Mouse (Mus musculus): ENCODE data around the gene Ccdc85a. TPM values are rescaled to one million over a fixed set of nuclear protein-coding genes. Genes with fewer than 3 reads are reported as not detected.
A peak's percentile ranks its signal among the peaks of the same experiment; 100 is the strongest.

Ccdc85a gene
- polyA plus RNA-seq (2015; fragmentation: Nextera tagmentation; extraction: Ambion mirVana): 0.90 and 1.4 TPM in 2 replicates

DNA sequence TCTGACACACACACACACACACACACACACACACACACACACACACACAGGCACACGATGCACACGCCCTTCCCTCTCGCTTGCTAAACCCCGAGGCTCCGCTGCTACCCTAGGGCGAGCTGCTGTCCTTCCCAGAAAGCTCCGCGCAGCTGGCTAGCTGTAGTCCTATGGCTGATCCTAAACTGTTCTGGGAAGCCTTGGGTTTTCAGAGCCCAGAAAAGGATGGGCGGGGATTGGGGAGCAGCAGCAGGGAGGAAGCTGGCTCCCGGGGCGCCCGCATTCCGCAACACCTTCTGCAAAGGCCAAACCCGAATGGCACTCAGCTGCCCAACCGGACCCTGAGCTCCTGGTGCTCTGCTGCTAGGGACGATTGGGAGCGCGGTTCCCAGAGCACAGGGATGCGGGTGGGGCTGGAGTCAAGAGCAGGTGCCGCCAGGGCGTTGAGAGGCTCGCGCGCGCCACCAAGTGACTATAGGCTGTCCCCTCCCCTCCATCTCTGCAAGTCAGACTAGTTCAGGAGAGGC is at the start of gene Ccdc85a:
Gene Ccdc85a, minus strand, starts transcription at position 414 of the 524 bp plus-strand sequence.
- DNase-seq (ENCODE audit: low spot score): no peak

DNA sequence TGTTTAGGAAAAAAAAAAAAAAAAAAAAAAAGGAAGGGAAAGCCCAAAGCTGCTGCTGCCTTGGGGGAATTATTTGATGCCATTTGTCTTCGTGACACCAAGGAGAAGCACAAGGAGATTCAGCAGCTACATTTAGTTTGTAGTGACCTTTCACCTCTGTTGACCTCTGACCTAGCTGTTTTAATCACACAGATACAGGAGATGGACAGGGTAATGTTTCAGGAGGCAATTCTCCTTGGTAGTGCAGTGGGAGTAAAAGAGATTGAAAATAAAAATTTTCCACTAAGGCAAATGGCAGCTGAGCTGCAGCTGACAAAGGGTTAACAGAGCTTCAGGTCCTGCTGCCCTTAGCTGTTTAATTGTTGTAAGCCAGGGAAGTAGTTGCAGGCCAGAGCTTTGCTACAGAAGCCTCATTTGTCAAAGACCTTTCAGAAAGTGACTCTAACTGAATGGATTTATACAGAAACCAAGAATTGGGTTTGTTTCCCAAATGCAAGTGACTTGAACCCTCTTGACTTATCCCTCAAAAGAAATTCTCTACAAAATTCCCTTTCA is 49.5 kb upstream of the Ccdc85a start:
- DNase-seq (ENCODE audit: low spot score): no peak

DNA sequence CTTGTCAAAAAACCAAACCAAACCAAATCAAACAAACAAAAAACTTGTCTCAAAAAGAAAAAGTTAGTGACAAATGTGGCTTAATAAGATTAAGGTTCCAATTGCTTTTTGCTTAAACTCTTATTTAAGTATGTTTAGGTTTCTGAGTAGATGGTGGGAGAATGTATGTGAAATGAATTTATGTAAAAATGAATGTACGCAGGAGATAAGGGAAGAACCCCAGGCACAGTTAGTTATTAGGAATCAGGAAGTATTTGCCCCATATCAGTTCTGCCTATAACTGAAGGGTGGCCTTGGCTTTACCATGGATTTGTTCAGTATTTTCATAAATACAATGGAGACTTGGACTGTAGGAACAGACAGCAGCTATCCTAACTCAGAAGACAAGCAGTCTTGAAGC is 49.0 kb upstream of the Ccdc85a start:
- no peak for DNase-seq (ENCODE audit: low spot score)

DNA sequence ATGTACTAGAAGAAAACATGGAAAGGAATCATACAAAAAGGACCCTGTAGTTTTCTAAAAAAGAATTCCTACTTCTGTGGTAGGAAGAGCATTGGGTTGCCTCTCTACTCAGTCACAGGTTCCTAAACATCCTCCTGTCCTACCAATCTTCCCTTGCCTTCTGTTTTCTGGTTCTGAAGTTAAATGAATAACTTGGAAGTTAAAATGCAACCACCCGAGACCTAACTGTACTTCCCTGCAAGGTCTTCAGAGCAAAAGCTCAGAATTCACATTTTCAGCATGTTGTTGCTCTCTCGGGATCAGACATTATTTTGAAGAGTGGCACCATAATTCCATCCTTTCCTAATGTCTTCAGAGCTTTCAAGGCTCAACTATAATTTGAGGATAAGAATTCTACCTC is 46.6 kb upstream of the Ccdc85a start:
- DNase-seq (ENCODE audit: low spot score): no peak

DNA sequence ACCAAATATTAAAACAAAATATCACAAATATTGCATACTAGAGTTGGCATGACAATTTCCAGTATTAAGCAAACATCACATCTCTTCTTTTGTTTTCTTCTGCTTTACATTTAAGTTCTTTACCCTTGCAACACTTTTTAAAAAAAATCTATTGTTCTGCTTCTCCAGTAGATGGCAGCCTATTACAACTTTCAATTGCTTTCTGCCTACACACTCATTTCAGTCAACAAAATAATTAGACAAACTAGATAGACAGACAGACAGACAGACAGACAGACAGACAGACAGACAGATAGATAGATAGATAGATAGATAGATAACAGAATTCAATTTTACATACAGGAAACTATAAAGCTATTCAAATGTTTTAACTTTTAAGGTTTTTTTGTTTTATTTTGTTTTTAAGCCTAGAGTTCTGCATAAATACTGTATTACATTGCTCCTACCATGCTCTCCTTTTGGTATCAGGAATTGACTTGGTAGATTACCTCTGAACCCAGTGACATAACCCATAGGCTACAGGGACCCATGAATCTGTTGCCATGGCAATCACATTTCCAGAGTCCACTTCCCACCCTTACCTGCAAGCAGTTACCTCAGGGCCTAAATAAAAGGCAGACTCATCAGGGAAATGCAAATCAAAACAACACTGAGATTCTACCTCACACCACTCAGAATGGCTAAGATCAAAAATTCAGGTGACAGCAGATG is 26.8 kb upstream of the Ccdc85a start:
- peak; percentile 23 for DNase-seq (ENCODE audit: low spot score)

DNA sequence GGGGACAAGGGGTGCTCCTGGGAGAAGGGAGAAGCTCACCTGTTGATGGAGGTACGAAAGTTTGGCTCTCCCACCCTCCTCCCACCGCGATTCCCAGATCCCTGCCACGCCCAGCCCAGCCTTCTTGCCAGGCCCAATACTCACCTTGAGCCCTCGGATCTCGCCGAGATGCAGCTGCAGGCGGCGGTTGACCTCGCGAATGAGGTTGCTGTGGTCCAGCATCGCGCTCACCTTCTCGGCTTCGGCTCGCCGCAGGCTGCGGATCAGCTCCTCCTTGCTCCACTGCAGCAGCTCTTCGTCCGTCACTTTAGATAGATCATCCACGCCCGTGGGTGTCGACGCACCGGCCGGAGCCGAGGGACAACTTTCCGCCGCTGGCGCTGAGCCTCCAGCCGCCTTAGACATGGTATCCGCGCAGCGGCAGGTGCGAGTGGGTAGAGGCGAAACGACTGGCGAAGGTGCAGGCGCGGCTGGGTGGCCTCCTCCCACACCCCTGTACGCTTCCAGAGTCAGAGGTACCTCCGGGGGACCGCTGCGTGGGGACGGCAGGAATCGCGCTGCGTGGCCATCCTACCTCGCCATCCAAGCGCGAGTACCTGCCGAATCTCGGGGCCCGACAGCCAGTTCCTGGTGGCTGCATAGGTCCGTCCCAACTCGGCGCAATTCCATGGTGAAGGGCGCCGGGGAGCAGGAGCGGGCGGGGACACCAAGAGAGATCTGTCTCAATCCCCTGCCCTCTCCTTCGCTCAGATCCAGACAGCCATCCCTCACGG is 800 bp downstream of the Ccdc85a start:
- DNase-seq (ENCODE audit: low spot score): no peak

DNA sequence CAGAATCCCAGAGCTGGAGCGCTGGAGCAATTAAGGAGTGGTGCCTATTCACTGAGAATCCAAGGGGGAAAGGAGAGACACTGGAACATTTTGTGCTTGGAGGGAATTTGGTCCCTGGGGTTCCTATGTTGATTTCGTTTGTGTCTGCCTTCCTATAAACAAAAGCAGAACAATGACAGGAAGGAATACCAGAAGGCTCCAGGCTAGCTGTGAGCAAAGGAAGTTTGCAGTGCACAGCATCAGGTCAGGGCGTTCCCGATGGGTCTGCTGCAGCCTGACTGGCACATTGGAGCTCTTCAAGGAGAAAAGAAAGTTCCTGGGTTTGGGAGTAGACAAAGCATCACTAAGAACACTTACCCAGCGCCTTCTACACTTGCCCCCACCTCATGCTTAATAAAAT is 1.9 kb downstream of the Ccdc85a start:
- DNase-seq (ENCODE audit: low spot score): no peak

DNA sequence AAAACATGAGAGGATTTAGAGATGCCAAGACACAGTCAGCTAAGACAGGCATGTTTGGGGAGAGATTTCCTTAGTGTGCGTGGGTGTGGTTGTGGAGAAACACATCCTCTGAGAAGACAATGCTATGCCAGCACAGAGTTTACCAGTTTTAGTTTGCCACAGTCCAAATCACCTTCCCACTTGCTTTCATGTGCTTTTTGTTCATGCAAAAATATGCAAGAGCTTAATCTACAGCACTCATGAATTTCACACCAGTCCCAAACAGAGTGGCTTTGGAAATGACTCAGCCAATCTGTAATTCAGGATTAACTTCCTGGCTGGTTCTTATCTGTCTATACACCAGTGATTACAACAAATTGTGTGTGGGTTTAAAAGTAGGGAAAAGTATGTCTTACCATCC is 11.7 kb downstream of the Ccdc85a start:
- no peak for DNase-seq (ENCODE audit: low spot score)

DNA sequence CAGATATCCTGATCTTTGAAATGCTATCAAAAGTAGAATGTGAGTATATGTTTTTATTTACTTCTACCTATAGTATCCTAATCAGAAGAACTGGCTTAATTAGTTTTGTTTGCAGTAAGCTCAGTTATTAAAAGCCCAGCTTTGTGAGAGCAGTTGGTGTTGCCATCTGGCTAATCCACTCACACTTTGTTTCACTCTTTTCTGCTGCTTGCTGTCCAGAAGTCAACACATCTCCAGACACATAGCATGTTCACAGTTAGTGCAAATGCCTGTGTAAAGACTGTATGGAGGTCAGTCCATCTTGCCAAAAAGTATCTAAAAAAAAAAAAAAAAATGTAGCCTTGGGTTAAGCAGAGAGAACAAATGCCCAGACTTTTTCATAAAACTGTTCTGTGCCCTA is 27.7 kb downstream of the Ccdc85a start:
- no peak for DNase-seq (ENCODE audit: low spot score)

DNA sequence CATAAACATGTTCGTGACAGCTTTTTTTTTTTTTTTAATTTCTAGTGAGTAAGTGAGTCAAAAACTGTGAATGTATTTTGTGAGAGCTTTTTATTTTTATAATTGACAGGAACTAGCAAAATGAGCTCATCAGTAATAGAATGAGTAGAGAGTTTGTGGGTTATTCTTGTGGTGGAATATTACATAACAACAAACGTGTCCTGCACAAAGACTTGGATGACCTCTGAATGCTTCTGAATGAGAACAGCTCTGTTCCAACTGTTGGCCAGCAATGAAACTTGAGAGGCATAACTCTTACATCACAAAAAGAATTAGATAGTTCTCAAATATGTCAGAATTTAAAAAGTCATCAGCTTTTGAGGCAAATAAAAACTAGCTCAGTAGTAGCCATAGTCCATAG is 40.7 kb downstream of the Ccdc85a start:
- DNase-seq (ENCODE audit: low spot score): no peak

DNA sequence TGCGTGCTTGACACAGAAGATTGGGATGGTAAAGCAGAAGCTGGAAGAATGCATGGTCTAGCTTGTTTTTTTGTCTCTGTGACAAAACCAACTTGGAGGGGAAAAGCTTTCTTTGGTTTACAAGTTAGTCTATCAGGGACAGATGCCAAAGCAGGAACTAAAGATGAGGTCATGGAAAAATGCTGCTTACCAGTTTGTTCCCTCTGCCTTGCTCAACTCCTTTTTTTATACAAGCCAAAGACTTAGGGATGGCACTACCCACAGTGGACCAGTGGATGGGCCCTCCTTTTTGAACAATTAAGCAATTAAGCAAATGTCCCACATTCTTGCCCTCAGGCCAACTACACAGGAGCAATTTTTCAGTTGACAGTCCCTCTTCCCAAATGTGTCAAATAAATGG is 42.8 kb downstream of the Ccdc85a start:
- DNase-seq (ENCODE audit: low spot score): no peak

DNA sequence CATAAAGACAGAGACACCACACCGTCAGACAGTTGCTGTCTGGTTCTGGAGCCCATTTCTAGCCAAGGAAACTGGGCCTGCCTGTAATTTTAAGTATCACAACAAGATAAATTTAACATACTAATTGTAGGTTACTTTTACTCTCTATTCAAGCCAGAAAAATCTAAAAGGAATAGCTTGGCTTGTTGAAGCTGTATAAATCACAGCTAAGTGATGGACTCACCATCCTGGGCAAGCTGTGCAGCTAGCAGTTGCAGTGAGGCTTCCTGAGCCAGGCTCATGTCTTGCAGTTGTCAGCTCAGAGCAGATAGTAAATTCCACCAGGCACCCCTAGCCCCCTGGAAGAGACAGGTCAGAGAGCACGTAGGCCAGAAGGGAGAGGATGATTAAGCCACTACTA is 50.8 kb downstream of the Ccdc85a start:
- DNase-seq (ENCODE audit: low spot score): no peak

DNA sequence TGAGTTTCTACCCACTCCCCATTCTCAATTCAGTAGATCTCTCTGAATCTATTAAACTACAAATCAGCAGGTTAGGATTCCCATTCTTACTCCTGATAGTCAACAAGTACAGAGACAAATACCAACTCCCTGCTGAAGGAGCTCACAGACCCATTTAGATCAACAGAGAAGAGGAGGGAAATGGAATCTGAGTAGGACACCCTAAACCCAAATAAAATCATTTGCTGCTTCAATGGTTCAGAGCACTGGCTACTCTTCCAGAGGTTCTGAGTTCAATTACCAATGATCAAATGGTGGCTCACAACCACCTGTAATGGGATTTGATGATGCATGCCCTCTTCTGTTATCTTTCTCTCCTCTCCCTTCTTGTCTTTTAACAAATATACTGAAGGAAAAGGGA is 82.9 kb downstream of the Ccdc85a start:
- DNase-seq (ENCODE audit: low spot score): no peak

DNA sequence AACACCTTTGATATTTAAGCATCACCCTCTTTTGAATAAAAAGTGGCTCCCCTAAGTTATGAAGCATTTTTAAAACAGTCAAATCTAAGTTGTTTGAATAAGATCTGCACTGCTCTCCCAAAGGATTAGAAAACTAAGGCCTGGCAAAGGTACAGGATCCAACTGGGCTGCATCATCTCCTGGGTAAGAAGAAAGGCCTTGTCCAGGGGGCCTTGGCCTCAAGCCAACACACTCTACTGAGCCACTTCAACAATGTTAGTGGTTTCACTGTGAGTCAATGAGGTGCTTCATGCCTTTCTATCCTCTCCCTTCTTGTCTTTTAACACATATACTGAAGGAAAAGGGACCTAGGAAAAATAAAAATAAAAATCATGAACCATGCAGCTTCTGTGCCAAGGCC is 87.1 kb downstream of the Ccdc85a start:
- DNase-seq (ENCODE audit: low spot score): no peak

DNA sequence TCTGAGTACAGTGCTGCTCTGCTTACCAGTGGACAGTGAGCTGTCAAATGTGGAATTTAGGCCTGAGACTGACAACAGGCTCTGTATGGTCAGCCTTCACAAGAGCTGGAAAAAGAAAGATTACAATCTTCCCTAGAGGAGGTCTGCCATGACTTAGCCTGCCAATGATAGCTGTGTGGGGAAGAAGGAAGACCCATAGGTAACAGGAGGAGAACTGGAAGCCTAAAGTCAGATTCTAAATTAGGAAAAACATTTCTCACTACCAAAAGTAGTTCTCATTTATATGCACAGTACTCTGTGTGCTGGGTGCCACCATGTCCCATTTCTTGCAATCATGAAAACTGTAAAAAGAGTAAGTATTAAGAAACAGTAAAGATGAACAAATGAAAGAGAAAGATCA is 90.8 kb downstream of the Ccdc85a start:
- no peak for DNase-seq (ENCODE audit: low spot score)

DNA sequence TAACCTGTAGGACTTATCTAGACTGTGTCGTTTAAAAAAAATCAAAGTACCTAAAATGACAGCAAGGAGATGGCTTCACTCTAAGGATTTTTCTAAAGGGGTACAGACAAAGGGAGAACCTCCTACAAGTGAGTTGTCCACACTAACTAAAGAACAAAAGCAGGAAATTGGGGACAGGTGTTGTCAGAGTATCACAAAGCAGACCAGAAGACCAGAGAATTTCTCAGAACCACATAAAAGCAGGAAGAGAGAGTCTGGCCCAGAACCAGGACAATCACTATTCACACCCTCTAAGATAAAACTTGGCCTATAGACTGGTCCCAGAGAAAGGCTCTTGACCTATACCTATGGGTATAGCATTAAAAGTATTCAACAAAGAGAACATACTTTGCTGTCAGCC is 92.8 kb downstream of the Ccdc85a start:
- DNase-seq (ENCODE audit: low spot score): no peak

DNA sequence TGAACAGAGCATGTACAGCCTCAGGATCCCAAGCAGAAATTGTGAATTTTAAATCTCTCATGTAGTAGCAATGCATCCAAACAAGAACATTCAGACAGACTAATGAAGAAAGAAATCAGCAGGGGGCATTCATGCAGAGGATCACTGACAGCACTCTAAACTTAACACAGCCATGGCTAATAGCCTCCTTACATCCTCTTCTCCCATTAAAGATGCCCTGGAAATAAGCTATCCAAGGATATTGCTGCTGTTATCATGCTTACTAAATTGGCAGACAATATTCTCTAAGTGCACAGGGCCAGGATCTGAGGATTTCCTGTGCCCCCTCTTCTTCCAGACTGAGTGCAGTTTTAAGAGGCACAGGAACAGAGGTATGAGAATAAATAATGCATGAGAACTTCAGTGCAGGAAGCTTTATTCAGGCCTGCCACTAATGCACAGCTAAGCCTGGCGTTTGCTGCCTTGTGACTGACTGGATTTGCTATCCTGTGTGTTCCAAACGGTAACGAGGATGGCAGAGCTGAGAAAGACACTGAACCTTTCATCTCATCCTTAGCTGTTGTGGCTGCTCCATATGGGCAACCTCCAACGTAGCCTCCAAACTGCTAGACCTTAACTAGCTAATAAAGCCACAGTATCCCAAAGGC is 99.9 kb downstream of the Ccdc85a start:
- no peak for DNase-seq (ENCODE audit: low spot score)

DNA sequence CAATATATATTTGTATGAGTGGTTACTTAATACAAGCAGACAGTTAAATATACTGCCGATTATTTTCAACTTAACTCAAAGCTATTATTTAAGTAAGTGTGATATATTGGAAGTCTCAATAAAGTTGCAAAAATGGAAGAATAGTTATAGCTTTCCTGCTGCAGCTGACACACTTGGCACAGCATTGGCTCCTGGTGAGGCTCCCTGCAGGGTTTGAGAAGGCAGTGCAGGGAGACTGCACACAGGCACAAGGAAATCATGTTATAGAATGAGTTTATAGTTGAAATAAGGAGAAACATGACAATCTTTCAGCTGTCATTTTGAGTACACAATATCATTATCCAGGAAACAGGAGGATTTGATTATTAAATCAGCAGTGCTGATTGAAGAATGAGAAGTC is 107.0 kb downstream of the Ccdc85a start:
- no peak for DNase-seq (ENCODE audit: low spot score)

DNA sequence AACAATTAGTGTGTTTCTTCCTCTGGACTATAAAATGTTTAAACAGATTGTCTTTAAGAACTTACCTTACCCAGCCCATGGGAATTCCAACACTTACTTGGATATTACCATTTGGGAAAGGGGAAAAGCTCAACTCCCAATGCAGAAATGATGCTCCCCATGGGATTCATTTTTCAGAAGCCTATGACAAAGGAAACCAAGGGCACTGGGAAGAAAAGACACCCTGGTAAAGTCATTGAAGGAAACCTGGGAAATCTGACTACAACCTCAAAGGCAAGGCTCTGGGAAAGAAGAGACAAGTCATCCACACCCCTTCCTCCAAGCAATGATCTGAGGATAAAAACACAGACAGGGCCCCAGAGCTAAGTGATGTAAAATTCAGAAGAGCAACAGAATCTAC is 118.4 kb downstream of the Ccdc85a start:
- DNase-seq (ENCODE audit: low spot score): no peak

DNA sequence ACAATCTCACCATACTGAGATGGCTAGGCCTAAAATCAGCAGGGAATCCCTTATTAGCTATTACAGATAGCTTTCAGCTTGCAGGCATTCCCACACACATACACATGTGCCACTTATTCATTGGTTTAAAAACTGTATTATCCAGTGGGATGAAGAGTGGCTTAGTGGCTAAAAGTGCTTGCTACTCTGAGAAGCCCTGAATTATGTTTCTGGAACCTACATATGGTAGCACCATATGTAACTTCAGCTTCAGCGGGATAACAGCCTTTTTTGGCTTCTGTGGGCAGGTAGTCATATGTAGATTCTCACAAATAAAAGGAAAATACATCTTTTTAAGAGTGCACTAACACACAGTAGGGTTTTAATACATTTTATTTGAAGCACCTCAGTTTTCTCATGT is 119.2 kb downstream of the Ccdc85a start:
- DNase-seq (ENCODE audit: low spot score): no peak

DNA sequence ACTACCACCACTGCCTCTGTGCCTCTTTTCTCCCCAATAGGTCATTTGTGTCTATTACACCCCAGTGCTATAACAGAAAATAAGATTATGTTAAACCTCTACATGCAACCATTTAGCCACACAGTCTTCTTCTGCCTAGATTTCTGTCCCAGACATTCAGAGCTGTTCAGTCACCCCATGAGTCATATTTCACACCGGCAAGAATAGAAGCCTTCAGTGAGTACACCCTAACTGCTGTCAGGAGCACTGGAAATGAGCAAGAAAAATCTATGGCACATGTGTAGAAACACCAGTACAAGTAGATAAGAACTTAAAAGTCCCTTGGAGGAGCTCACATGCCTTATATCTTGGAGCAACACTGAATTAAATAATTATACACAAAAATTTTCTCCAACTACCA is 125.0 kb downstream of the Ccdc85a start:
- no peak for DNase-seq (ENCODE audit: low spot score)

DNA sequence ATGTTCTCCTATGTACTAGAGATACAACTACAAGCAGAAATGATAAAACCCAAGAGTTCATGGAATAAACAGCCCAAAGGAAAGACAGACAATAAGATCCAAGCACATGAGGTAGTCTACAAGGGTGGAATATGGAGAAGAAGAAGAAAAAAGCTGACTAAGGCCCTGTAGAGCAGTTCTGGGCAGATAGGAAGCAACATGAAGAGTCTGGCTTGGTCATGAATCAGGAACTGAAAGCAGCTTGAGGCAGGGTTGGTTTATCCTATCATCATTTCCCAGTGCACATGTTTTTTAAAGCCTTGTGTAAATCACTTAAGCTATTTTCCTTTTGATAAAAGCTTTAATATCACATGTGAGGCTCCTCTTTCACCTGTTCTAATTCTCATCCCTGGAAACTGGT is 144.2 kb downstream of the Ccdc85a start:
- DNase-seq (ENCODE audit: low spot score): no peak
